Mouse (Mus musculus) spleen, postnatal 10 days (tissue): ENCODE measurements around the gene Btbd35f13.
"Not testable (repeated sequence)": the region's sequence is repeated elsewhere in the genome, so short reads cannot be mapped to it uniquely, and the experiment has no call there.

Source experiments
- DNase-seq, 2 experiments: peaks; one replicate each; pipeline ENCODE4 v3.0.0; 2021 to 2022; ENCODE audit warnings: low spot score in 2 of 2

Btbd35f13 gene

DNA sequence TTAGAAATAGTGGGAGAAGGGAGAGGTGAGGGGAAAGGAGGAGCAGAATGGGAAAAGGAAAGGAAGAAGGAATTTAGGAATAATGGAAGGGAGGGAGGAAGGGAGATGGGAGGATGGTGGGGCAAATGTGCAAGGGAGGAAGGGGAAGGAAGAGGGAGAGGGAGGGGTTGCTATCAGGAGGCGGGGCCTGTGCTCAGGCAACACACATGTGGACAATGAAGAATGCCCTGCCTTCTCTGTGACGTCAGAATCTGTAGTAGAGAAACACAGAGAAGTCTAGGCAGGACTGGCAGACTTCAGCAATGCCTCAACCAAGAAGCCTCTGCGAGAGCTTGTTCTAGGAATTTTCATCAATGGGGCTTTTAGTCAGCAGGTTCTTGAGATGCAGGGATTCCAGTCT lies at the start of gene Btbd35f13:
Btbd35f13 (plus strand) TSS at position 301 of the 400 bp plus-strand sequence.
- not testable (repeated sequence) for DNase-seq

GRCm38 (mm10) chrX:33702249-33702648 lies 45.3 kb downstream of the Btbd35f13 start, which contains the start of gene Btbd35f14:
Gene Btbd35f14 (minus strand): TSS chrX:33702349.
- DNase-seq = not testable (repeated sequence)
